Mouse (Mus musculus) urinary bladder, postnatal 4 days (tissue): ENCODE measurements at regions not wholly inside any gene's neighbourhood (a gene's known extent, or its start where the extent isn't known, plus 50 kb on each side); places are given as distances from the start of the nearest gene placed in this dataset.

Experiments
- DNase-seq, 2 experiments: peaks; one replicate each; pipeline ENCODE4 v3.0.0; 2021 to 2022; ENCODE audit warnings: low spot score in 2 of 2

DNA sequence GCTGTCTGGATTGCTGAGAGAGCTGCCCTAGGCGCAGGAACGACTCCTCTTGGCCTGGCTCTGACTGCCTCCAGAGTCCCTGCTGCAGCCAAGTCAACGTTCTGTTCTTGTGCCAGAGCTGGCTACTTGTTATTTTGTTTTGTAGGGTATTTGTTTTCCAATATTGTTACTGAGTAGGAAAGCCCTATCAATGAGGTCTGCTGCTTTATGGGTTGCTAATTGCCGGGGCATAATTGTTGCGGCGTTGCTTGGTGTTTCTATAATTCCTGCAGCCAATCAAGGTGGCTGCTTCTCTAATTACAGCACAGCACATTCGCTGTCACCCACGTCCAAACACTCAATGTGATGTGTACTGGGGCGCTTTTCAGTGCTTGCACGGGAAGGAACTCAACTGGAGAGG is 589.4 kb downstream of the Tox3 start:
- DNase-seq = no peak

DNA sequence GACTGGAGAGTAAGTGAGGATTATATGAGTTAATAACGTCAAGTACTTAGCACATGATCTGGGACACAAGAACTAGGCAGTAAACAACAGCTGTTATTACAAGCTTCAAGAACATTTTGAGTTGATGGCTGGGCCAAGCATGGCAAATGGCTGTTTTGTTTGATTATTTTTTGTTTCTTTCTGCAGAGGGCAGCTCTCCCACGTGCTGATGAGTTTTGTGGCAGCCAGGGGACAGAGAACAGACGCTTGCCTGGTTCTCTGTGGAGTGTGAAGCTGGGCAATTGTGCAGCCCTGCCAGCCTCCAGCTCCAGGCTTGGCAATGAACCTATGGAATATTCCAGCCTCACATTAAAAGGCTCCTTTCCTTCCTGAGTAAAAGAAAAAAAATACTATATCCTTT is 592.2 kb downstream of the Tox3 start:
- DNase-seq = no peak

DNA sequence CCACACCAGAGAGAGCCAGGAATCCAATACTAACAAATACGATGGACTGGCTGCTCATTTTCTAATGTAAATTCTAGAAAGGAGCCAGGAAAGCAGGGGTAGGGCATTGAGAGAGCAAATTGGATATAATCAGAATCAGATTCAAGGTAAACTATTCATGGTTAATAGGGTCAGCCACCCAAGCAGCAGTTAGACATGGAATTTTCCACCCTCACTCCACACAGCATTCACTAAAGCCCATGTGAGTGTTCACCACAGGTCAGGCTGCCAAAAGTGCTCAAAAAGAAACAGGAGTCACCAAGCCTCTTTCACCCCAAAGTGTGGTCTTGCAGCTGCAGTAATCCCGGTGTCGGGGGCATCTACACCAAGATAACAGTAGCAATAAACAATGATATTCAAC is 596.9 kb downstream of the Tox3 start:
- no peak for DNase-seq

DNA sequence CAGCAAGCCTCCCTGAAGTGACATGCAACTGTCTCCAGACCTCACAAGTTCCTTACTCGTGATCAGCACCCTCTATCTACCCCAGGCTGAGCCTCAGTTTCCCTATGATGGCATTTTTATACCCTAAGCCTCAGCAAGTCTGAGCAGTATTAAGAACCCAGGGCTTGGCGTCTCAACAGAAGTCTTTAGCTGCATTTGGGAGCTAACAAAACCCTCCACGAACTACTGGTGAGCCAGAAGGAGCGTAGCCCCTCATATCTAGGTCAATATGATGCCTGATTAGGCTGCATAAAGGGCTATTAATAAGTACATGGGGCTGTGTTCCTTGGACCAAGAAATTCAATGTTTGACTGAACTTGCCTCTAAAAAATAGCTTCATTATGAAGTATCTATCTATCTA is 600.4 kb downstream of the Tox3 start:
- no peak for DNase-seq

DNA sequence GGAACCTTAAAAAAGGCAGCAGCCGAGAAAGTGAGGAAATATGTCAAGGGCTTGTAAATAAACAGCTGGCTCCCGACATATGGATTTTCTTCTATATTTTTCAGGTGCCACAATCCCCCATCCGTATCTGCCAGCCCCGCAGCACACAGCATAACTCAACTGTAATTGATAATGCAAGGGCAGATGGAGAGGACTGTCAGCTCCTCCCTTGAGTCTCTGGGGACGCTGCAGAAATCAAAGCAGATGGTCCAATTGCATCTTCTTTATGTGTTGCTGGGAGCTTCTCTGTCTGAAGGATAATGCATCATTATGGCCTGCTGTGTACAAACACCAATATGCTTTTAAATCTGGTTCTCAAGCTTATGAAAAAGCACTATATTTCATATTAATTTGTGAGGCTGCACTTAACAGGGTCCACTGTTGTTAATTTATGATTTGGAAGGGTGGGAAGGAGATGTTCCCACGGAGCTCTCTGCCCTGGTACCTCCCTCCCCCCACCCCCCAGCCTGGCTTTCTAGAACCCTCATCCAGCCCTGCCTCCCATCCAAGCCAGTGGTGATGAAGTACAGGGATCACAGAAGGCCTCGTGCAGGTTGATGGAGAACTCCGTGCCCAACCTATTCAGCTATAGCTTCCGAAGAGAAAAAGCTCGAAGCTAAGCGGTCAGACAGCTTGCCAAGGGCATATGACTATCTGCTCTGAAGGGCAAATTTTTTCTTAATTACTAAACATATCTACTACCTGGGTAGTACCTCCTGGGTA is 603.7 kb downstream of the Tox3 start:
- no peak for DNase-seq

DNA sequence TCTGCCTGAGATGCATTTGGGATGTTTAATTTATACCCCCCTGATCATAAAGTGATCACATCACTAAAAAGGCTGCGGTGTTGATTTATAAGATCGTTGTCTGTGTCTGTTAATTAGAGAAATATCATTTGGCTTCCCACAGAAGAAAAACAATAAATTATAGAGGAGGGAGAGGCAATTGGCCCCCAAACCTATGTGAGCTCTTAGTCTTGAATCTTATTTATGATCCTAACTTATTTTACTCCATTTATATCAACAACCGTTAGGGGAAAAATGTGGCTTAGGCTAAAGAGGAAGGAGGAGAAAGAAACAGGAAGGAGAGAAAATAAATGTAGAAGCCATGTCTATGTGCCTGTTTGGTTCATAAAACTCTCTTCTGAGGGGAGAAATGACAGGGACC is 609.5 kb downstream of the Tox3 start:
- no peak for DNase-seq

DNA sequence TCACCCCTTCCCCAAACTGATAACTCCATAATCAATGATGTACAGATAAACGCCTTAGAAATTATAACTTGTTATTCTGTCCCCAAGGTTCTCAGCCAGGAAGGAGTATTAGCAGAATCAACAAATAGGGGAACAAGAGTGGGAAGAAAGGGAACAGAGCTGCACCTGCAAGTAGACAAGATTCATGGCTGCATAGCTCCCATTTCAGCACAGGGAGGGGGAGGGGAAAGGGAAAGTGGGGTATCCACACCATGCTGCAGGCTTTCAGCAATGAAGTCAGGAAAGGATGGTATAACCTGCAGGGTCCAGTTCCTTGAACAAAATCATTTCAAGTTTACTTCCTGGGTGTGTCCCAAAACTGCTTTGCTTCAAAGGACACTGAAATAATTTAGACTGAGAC is 610.5 kb downstream of the Tox3 start:
- no peak for DNase-seq

DNA sequence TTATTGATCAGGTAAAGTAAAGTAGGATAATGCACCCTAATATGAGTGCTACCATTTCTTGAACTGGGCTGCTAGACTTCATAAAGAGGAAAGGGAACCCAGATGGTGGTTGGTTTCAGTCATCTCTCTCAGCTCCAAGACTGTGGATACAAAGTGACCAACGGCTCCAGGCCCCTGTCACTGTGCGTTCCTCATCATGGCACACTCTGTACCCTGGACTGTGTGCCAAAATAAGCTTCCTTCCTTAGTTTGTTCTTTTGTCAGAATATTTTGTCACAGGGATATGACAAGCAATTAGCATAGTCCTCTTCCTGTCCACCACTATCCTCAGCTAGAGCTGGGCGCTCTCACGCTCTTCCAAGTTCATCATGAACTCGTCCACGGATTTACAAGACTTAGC is 620.9 kb downstream of the Tox3 start:
- no peak for DNase-seq

DNA sequence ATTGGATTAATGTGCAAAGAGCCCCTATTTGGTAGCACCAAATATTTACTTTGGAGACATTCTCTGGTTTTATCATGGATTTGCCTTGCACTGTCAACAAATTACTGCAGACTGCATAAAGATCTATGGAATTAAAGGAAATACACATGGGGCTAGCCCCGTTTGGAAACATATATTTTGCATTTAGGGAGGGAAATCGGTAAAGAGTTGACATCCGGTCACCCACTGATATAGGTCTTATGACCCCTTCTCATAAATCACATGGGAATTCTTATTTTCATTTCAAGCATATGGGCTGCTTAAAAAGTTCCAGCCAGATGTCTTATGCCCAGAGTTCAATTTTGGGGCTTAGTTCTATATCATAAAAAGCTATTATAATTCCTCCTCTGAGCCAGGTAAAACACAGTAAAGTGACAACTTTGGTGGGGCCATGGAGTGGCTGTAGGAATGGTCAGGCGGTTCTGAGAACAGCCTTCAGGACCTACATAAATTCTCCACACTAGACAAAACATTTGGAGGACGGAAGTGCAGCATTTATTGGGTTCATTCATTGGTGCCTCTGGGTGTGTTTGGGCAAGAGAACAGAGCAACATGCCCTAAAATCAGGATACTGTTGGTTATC is 626.3 kb downstream of the Tox3 start:
- no peak for DNase-seq

DNA sequence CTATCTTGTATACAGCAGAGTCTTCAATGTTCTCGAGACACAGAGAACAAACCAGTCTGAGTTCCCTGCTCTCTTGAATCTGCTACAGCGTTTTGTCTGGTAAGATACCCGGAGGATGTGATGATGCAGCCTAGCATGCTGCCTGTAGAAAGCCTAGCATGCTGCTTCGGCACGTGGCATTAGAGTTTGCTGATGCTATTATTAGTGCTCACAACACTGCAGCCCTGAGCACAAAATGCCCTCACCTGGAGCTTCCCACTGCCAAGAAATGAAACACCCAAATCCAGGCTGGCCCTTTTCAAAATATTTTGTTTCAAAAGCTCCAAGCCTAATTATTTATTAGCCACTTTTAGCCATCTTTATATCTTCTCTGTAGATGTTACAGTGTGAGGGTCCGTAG is 634.3 kb downstream of the Tox3 start:
- DNase-seq = no peak

DNA sequence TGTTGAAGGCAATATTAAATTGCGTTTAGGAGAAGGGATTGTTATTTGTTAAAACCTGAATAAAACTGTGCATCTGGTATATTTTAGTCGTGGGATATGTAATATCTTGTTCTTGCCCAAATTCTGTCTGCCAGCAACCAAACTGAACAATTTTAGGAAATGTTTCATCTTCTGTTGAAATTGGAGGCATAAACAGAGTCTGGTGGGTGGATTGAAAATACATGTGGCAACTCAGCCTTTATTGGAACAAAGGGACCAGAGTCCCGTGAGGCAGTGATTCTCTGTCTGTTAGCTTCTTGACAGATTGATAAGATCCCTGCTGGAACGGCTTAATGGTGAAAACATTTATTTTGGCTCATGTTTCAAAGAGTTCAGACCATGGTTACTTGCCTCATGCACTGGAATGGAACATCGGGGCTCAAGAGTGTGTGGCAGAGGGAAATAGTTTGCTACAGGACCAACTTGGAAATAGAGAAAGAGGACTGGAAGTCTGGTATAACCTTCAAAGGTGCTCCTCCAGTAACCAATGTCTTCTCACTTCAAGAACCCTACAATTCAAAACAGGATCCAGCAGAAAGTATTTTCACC is 640.7 kb downstream of the Tox3 start:
- no peak for DNase-seq

DNA sequence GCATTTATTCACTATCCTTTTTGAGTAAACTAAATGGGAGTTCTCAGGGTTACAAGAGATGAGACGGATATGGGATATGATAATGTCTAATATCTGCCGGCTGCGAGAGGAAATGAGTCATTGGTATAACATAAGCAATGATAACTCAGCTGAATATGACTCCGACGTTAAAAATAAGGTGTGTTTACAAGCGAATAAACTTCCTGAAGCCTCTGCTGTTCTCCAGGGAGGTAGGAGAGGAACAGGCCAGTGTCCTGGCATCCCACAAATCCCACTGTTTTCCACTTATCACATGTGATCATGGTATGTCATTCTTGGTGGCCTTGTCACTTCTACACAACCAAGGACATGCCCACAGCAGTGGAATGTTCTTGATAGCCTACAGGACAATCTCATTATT is 641.7 kb upstream of the Sall1 start:
- no peak for DNase-seq

DNA sequence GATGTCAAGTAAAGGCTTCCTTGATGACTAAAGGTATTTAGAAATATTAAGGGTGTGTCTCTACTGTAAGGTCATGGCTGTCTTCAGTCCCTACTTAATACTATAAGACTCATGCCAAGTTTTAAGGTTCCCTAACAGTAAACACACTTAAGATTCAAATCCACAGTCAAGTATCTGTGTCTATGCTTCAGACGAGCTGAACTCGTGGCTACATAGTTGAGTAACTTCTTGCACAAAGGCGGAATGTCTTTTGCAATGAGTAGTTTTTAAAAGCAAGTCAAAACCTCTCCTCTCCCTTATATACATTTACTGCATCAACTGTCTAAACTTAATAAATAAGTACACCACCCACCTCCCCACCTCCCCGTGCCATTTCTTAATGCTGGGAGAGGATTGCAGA is 637.0 kb upstream of the Sall1 start:
- DNase-seq = no peak

DNA sequence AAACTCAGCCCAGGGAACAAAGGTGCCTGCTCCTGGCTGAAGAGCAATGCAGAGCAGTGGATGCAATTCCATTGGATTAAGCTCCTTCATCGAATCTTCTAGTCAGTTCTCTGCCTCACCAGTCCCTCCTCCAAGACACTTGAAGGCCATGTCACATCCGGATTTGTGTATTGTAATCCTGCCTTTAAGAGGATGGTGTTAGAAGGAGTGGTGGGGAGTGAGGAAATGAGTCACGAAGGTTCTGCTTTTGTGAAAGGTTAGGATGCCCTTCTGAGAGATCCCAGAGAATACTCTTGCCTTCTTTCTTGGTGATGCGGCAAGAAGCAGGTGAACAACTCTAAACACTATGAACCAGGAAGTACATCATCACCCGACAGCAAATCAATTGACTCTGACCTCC is 636.4 kb upstream of the Sall1 start:
- no peak for DNase-seq

DNA sequence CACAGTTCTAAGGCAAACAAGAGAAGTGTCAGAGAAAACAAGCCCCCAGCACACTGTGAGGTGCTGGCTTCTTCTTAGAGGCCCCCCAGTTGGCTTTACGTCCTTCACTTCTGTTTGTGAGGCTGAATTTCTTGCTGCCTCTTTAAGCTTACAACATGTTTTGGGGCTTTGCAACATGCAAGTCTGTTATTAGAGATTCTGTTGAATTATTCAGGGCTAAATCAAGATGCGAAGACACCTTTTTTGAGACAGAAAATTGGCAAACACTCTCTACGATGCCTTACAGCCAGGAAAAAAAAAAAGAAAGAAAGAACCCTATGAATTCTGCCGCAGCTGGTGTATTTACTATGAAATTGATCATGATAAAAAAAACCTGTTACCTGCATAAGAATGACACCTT is 635.6 kb upstream of the Sall1 start:
- DNase-seq = no peak

DNA sequence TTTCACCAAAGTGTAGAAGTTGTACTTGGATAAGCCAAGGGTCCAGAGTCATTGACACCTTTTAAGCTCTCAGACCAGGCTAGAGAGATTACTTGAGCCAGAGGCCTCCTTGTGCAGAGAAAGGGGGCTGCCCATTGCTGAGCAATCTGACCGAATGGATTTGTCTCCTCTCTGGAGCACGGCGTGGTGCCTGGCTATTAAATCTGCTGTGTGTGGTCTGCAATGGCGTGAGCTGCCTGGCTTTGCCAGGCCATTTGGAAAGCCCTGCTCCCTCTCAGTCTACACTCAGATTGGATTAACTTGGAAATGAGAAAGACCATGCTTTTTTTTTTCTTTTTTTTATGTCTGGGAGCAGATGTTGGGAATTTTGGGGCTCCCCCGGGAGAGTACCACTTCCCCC is 633.3 kb upstream of the Sall1 start:
- no peak for DNase-seq

DNA sequence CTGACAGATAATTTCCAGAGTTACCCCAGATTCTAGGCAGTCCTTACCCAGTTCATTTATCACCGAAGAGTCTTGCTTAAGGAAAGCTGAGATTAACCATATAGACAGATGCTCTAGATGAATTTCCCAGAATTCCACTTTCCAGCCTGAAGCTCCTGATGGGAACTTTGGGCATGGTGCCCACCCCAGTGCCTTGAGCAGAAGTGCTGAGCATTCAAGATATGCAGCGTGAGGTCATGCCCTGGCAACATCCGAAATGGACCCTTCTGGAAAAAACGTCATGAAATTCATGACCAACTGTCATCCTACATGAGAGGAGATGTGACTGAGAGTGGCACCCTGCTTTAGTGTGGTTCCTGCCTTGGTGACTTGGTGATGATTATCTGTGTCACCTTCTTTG is 629.9 kb upstream of the Sall1 start:
- no peak for DNase-seq

DNA sequence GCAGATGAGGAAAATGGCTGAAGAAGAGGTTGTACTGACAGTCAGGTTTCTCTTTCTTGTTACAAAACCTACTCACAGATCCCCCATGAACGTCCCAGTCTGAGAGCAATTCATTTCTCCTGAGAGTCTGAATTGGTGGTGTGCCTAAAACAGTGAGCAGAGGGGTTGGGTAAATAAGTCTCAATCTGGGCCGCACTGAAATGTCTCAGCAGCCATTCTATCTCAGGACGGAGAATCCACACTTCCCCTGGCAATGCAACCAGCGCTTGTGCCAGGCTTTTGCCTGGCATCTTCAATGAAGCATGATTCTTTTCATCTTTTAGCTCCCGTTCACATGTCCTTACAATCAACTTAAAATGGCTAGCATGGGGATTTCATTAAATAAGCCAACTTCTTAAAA is 628.7 kb upstream of the Sall1 start:
- no peak for DNase-seq

DNA sequence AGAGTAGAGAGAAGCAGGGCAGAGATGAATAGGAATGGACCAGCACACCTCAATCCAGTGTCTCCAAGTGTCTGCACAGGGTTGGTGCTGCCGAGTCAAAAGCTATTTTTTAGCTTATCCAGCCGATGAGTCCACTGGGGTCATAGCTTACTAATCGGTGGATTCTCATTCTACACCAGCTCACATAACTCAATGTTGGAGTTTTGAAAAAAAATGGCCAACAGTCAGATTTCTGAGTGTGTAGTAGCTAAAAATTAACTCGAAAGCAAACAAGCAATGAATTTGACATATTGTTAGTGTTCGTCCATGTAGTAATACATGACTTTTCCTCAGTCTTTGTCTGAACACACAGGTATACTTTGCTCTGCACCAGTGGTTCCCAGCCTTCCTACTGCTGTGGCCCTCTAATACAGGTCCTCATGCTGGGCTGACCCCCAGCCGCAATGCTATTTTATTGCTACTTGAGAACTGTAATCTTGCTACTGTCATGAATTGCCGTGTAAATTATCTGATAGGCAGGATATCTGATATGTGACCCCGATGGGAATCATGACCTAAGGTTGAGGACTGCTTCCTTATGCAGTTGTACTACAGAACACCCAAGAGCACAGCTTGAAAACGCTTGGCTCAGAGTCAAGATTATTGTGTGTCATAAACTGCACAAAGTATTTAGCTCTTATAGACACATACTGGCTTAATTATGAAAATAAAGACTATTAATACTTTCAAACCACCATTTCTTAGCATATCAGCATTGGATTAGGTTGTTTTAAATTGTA is 621.1 kb upstream of the Sall1 start:
- DNase-seq = no peak

DNA sequence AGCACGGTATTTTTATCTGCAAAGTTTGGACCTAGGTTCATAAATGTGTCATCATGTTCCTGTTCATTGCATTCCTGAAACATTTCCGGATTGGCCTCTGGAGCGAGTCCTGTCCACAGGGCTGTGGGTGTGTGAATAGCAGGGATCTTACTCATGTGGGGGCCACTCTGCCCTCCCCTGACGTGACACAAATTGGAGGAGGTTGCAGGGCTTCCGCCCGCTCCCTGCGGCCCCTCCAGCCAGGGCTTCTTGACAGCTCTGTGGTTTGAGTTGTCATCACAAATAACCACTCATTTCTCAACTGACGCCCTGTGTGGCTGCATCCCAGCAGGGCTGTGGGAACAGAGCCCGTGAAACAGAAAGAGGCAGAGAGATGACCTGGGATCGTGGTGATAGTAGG is 619.9 kb upstream of the Sall1 start:
- no peak for DNase-seq

DNA sequence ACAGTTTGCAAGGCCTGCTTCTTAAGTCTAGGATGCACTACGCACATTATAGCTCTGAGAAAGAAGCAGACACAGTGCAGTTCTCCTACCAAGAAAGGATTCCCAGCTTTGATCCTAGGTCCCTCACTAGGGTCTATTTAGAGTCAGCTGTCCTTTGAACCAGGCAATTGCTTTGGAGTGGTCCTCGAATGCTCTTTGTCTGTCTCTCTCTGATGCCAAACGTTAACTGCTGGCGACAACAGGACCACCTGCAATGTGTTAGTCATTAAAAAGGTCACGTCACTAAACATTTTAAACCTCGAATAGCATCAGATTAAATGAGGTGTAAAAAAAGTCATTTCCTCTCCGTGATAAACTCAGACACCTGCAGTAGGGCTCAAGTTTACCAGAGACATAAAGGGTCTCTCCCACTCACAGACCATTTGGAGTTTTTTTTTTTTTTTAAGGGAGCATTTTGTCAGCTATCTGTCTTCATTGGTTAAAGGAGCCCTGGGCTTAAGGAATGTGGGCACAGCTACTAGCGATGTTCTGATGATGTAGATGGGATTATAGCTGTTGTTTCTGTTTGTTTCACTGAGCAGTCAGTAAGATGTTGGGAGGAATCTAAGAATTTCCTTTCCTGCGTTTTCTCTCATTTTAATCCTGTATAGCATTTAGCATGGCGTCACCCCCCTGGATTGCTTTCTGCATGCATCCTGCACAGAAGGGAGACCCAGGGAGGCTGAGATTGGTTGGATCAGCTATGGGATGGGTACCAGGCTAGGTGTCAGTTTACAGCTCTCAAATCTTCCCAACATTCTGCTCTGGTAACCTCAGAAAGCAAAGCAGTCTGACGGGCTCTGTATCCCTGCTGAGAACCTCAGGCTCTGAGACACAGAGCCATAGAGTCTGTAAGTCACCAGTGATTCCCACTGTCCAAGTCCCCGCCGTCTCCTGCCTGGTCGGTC is 615.3 kb upstream of the Sall1 start:
- DNase-seq = no peak

DNA sequence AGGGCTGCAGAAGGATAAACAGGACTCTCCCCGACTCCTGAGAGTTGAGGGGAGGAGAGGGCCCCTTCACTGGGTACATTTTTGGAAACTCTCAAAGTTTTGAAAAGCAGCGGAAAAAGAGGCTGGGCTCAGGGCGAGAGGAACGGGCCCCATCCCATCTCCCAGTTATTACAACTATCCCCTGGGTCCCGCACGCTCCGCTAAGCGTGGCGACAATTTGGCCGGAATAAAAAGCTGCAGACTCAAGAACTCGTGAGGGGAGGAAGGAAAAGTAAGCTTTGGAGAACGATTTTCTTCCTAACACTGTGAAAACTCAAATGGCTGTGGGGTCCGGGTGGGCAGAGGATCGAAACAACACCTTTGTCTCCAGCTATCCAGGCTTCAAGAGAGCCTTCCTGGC is 611.4 kb upstream of the Sall1 start:
- DNase-seq = no peak
